Mouse (Mus musculus) kidney, postnatal 25 days (tissue): ENCODE measurements around the gene Cyp8b1.
A peak's percentile ranks its signal among the peaks of the same experiment; 100 is the strongest.

Experiments used
- DNase-seq, 2 experiments: peaks; one replicate each; pipeline ENCODE4 v3.0.0; 2021; ENCODE audit warnings: mixed read lengths in 2 of 2

Cyp8b1 gene

GRCm38 (mm10) chr9:121916102-121916501 is at the start of gene Cyp8b1:
Gene Cyp8b1 (minus strand): TSS chr9:121916305.
- peak; percentile 17 to 46 for DNase-seq

DNA sequence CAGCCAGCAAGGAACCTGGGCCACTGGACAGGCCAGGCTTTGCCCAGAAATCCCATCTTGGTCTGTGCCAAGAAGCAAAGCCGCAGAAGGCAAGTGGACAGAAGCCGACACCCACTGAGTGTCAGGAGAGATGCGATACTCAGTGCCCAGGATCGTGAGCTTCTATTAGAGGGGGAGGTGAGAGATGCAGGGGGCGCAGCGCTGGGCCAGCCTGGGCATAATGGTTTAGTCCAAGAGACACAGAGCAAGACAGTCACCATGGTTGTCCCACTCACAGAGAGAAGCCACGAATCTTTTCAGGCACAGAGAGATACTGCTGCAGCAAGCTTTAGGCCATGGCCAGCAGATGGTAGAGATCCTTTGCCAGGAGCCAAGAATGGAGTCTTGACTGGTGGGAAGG is 48.8 kb upstream of the Cyp8b1 start:
- DNase-seq: peak in 1 of 2 experiments; percentile 28

DNA sequence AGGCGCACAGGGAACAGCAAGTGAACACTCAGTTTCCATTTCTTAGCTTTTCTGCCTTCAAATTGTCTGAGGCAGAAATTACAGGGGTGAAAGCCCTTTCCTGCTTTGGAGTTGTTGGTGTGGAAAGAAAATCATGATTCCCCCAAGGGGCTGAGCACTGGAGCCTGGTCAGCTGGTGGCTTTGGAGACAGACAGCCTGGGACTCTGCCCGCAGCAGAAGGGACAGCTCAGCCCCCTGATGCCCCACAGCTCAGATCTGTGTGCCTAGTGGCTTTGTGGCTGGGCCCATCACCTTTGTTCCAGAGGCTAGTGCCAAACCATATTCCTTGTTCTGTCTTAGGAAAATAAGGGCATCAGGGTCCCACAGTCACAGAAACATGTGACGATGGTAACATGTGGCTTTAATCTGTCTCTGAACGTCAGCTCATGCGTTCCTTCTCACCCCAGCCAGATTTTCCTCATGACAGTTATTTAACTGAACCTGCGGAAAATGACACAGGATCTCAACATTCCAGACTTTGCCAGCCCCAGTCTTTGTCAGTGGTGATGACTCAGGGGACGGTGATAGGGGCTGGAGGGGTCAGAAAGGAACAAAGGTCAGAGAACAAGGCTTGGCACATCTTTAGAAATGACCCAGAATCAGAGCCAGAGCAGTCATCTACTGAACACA is 44.0 kb upstream of the Cyp8b1 start:
- peak in 1 of 2 experiments; percentile 32 for DNase-seq

DNA sequence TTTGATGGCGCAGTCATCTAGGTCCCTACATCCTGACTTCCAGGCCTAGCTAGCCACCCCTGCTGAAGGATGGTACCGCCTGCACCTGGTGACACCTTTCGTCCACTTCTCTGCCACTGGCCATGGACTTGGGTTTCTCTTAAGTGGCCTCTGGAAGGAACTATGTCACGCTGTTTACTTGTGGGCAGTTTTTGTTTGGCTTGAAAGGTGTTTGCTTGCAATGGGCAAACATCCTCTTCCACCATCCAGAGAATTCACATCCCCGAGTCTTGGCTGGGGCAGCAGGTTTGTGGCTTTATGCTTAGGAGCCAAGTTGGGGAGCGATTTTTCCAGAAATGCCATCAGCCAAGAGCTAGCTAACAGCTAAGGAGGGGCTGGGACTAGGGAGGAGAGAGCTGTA is 36.5 kb upstream of the Cyp8b1 start:
- peak in 1 of 2 experiments; percentile 22 for DNase-seq

- no peak for DNase-seq
Measured at GRCm38 (mm10) chr9:121951114-121951423, 35.0 kb upstream of the Cyp8b1 start.

- DNase-seq: peak; percentile 89 to 90
Measured at GRCm38 (mm10) chr9:121950418-121951113, 34.5 kb upstream of the Cyp8b1 start, which contains the start of gene Fam198a. Gene Fam198a (plus strand): TSS chr9:121950988.

- DNase-seq: no peak
Measured at GRCm38 (mm10) chr9:121948431-121948830, 32.3 kb upstream of the Cyp8b1 start.

- DNase-seq: peak; percentile 70 to 76
Measured at GRCm38 (mm10) chr9:121947784-121948183, 31.7 kb upstream of the Cyp8b1 start.

GRCm38 (mm10) chr9:121943628-121944027 is 27.5 kb upstream of the Cyp8b1 start:
- no peak for DNase-seq

DNA sequence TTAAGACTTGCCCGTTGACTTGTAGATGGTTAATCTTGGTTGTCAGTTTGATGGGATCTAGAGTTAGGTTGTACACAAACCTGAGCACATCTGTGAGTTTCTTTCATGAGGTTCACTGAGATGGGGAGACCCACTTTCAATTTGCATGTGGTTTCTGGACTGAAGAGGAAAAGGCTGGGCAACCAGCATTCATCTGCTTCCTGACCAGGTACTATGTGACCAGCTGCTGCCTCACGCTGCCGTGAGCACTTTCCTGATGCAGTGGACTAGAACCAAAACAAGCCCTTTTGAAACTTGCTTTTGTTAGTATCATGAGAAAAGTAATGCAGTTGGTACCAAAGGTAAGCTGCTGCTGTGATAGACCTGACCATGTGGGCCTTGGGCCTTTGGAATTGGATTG is 26.9 kb upstream of the Cyp8b1 start:
- no peak for DNase-seq

DNA sequence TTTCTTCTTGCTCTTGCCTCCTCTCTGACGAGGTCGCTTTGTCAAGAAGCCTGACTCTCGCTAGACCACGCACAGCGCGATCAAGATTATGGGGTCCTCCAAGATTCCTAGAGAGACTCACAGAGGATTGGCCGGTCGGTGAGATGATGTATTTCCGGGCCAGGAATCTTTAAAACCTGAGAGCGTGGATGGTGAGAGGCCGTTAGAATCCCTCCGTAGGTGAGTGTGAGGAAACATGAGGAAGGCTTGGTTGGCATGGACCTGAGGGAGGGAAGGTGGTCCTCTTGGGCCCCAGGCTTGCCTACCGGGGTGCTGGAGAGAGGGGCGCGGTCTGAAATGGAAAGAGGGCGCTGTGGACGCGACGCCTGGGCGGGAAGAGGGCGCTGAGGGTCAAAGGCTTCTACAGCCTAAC is 21.8 kb upstream of the Cyp8b1 start:
- DNase-seq: no peak

- no peak for DNase-seq
Measured at GRCm38 (mm10) chr9:121937451-121937864, 21.4 kb upstream of the Cyp8b1 start.

GRCm38 (mm10) chr9:121936952-121937351 is 20.8 kb upstream of the Cyp8b1 start:
- DNase-seq: no peak

DNA sequence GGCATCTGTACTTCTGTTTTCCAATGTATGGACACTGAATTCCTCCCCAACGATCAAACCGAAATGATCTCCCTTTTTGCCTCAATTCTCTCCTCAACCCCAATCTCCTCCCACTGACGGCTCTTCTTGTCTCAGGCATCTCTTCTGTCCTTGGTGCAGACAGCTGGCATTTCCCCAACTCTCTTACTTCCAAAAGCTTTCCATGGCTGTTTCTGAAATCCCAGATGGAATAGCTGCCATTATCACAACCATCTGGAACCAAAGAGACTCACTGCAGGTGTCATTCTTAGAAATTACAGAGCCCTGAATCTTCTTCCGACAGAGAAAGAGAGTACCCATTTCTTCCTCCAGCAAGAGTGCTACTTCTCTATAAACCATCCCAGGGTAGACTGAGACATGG is 18.8 kb upstream of the Cyp8b1 start:
- no peak for DNase-seq

GRCm38 (mm10) chr9:121928498-121928897 is 12.4 kb upstream of the Cyp8b1 start:
- peak in 1 of 2 experiments; percentile 54 for DNase-seq

GRCm38 (mm10) chr9:121927721-121928120 is 11.6 kb upstream of the Cyp8b1 start:
- no peak for DNase-seq

DNA sequence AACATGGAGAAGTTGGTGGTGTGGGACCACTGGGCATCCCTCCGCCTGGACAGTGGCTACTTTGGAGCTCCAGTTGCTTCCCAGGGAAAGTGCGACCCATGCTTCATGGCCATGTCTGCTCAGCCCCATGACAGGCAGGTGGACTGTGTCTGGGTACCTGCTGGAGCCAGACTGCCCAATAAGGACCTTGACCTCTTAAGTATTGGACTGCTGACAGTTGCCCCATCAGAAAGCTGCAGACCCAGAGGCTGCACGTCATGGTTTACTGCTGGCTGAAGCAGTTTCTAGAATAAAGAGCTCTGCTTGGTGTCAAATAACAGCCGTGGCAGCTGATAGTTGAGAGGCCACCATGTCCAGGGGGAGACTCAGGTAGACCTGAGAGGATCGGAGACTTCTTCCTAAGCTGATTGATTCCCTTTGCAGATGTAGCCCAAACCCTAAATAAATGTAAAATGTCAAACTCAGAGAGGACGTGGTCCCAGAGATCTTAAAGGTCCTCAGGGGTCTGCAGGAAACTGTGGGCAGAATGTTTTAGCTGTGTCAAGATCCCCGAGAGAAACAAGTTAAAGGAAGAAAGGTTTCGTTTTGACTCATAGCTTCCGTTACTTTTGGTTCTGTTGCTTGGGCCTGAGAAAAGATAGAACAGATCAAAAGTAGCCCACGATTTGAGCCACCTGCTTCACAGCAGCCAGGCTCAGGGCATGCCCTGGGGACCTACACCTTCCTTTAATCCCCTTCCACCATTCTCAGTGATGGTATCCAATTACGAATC is 10.7 kb upstream of the Cyp8b1 start:
- DNase-seq: no peak

GRCm38 (mm10) chr9:121925959-121926358 is 9.9 kb upstream of the Cyp8b1 start:
- no peak for DNase-seq

DNA sequence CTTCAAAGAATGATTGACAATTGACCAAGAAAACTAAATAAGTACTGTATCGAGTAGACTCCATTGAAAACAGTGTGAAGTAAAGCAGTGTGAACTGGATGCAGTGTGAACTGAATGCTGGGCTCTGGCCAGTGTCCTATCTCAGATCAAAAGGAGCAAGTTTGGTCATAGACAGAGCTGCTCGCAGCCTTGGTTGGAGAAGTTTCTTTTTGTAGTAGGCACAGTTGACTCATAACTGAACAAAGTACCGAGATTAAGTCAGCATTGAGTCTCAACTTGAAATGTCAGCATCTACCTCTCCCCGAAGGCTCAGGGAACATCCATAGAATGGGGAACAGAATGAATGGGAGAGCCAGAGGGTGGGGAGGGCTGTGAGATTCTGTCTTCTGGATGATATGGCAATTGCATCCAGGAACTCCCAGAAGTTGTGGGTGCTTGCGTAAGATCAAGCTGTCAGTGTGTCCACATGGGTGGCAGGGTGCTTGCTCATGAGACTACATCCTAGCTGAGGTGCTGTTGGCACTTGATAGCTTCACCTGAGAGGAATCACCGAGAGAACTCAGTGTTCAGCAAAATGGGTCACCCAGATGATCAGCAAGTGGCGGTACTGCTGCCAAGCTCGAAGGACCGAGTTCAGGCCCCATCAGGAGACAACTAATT is 8.9 kb upstream of the Cyp8b1 start:
- DNase-seq: no peak

DNA sequence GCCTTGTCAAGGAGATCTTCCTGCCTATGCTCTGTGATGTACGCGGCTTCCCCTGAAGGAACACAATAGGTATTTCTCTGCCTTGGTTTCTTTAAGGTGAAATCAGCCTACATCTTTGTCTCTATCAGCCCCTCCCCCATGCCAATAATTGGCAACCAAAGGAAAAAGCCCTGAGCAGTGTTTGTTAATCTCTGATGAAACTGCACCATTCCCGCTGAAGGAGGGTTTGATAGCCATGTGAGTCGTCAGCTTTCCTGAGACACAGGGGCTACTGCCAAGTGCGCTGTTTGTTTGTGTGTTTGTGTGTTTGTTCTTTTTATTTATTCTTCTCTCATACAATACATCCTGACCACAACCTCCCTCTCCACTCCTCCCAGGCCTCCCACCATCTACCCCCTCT is 7.8 kb upstream of the Cyp8b1 start:
- no peak for DNase-seq

DNA sequence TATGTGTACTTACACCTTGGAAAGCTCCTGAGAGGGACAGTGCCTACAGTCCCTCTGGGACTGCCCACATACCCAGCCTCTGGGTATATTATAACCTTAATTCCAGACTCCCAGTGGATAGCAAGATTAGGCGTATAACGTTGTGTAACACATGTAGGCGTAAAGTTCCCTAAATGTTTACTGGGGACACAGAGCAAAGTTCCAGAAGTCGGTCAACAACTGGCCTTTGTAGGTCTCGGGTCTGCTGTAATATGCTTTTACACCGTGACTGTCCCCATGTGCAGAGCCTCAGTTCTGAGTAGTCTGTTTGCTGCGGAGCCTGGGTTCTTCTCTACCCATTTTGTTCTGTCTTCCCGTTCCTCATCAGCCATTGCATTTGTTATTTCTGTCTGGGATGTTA is 7.3 kb upstream of the Cyp8b1 start:
- DNase-seq: no peak

GRCm38 (mm10) chr9:121919027-121919501 is 3.0 kb upstream of the Cyp8b1 start:
- peak; percentile 47 to 67 for DNase-seq

DNA sequence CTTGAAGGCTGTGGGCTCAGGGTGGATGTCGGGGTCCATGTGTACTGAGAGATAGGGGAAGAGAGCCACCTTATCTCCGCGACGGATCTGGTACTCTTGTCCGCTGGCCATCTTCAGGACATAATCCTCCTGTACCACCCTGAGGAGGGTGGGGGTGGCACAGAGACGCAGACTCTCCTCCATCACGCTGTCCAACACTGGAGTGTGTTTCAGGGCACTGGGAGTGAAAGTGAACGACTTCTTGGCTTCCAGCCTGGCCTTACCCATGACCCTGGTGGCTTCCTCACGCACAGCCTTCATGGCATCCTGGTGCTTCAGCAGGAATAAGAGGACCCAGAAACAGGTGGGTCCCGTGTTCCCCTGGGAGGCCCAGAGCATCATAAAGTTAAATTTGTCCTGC is 1.0 kb downstream of the Cyp8b1 start:
- no peak for DNase-seq
